Mouse (Mus musculus): ENCODE data around the gene Gm10428. TPM values are rescaled to one million over a fixed set of nuclear protein-coding genes. Genes with fewer than 3 reads are reported as not detected.

Gene Gm10428
- polyA plus RNA-seq, 1 experiment from 2014 or later = not detected

Other genes with a start within 250 kb of the Gm10428 start
- gene Cenpv, start 213.8 kb upstream of the Gm10428 start, polyA plus RNA-seq (2014; fragmentation: Nextera tagmentation; extraction: Ambion mirVana) = 44.2 and 50.0 TPM in 2 replicates
- 3,694 and 3,897 TPM in 2 replicates for gene Ubb, start 201.9 kb upstream of the Gm10428 start, polyA plus RNA-seq (2014; fragmentation: Nextera tagmentation; extraction: Ambion mirVana)
- gene Trpv2, start 178.6 kb upstream of the Gm10428 start, polyA plus RNA-seq (2014; fragmentation: Nextera tagmentation; extraction: Ambion mirVana) = 6.5 and 8.9 TPM in 2 replicates
- gene Lrrc75a, start 104.6 kb upstream of the Gm10428 start, polyA plus RNA-seq (2014; fragmentation: Nextera tagmentation; extraction: Ambion mirVana) = 16.2 and 16.7 TPM in 2 replicates
- 38.8 and 43.5 TPM in 2 replicates for gene Mmgt2, start 104.4 kb upstream of the Gm10428 start, polyA plus RNA-seq (2014; fragmentation: Nextera tagmentation; extraction: Ambion mirVana)
- 14.0 and 15.1 TPM in 2 replicates for gene Zfp287, start 21.2 kb upstream of the Gm10428 start, polyA plus RNA-seq (2014; fragmentation: Nextera tagmentation; extraction: Ambion mirVana)
- 27.4 and 31.1 TPM in 2 replicates for gene Zfp286, start 36.4 kb downstream of the Gm10428 start, polyA plus RNA-seq (2014; fragmentation: Nextera tagmentation; extraction: Ambion mirVana)
- gene Trim16, start 67.1 kb downstream of the Gm10428 start, polyA plus RNA-seq (2014; fragmentation: Nextera tagmentation; extraction: Ambion mirVana) = 5.3 and 6.4 TPM in 2 replicates
- 0.49 and 0.65 TPM in 2 replicates for gene Fbxw10, start 94.0 kb downstream of the Gm10428 start, polyA plus RNA-seq (2014; fragmentation: Nextera tagmentation; extraction: Ambion mirVana)
- 41.7 and 53.0 TPM in 2 replicates for gene Tvp23b, start 126.4 kb downstream of the Gm10428 start, polyA plus RNA-seq (2014; fragmentation: Nextera tagmentation; extraction: Ambion mirVana)
- 0.22 TPM in 1 of 2 replicates, not detected in the other for gene Cdrt4, start 198.1 kb downstream of the Gm10428 start, polyA plus RNA-seq (2014; fragmentation: Nextera tagmentation; extraction: Ambion mirVana)

All from hindbrain, embryonic 11.5 days (tissue).